Mouse (Mus musculus): ENCODE measurements around the gene Vmn1r6. TPM values are rescaled to one million over a fixed set of nuclear protein-coding genes. Genes with fewer than 3 reads are reported as not detected.
"Not testable (repeated sequence)": the region's sequence is repeated elsewhere in the genome, so short reads cannot be mapped to it uniquely, and the experiment has no call there.

Gene Vmn1r6
- not detected in 2 replicates for polyA plus RNA-seq (2015; fragmentation: Nextera tagmentation; extraction: Ambion mirVana)

DNA sequence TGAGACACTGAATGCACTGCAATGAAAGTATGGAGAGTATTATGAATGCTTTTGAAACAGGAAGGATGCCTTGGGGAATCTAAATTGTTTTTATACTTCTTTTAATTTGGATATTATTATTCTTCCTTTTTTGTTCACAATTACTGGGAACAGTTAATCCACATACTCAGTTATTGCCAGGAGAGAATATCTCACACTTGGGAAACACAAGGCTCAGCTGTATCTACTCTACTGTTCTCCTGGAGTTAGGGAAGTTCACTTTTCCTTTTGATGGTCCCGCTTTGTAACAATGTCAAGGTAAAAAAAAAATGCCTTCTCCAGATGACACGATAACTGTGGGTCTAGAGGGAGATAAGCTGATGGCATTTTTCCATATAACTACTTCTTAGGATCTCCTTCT is at the start of gene Vmn1r6:
TSS of gene Vmn1r6 (plus strand) at position 301 of the 400 bp plus-strand sequence.
- no peaks in the 10 kb centered on the region for H3K4me1 ChIP-seq (ENCODE audit: control insufficient read depth, insufficient read depth, low read length)
- ATAC-seq: no peak
- H3K9me3 ChIP-seq (replicated peaks; ENCODE audit: control insufficient read depth, low read length, poor library complexity, severe bottlenecking): no peaks in the 10 kb centered on the region
- no peak within 1 kb of the TSS for H3K27ac ChIP-seq (ENCODE audit: low read length)
- H3K27me3 ChIP-seq (ENCODE audit: control insufficient read depth, insufficient read depth, low read depth, low read length): no peaks in the 10 kb centered on the region
- no peak within 1 kb of the TSS for H3K4me3 ChIP-seq (ENCODE audit: low read depth, low read length)
- WGBS: 86% methylated on average over 2 of the region's 2 CpGs
- no peaks in the 10 kb centered on the region for H3K36me3 ChIP-seq (ENCODE audit: control insufficient read depth, insufficient read depth, low read length)
- H3K4me2 ChIP-seq (ENCODE audit: low read length): no peak within 1 kb of the TSS
- H3K9ac ChIP-seq (ENCODE audit: low read depth, low read length): no peak within 1 kb of the TSS

DNA sequence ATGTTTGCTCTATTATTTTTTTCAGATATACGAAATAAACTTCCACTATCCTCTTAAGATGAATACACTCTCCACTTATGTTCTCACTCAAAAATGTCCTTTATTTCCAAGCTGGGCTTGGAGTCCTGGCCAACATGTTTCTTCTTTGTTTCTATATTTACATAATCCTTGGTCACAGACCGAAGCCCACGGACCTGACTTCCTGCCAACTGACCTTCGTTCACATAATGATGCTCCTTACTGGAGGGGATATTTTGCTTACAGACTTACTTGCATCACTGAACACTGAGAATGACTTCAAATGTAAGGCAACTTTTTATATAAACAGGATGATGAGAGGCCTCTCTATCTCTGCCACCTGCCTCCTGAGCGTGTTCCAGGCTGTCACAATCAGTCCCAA is 40.6 kb upstream of the Vmn1r6 start:
- no peaks in the 10 kb centered on the region for H3K36me3 ChIP-seq (ENCODE audit: control insufficient read depth, insufficient read depth, low read length)
- 74% methylated on average over 5 of the region's 5 CpGs for WGBS

DNA sequence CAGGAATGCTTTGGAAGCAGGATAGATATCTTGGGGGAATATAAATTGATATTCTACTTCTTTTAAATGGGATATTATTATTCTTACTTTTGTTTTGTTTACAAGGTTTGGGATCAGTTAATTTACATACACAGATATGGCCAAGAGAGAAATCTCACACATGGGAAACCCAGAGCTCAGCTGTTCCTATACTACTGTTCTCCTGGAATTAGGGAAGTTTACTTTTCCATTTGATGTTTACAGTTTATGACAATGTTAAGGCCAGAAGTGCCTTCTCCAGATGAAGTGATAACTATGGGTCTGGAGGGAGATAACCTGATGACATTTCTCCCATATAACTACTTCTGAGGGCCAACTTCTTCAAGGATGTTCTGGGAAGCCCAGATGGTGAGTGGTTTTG is 27.1 kb upstream of the Vmn1r6 start, which contains the start of gene Vmn1r5:
TSS of gene Vmn1r5 (plus strand) at position 301 of the 400 bp plus-strand sequence.
- Histone ChIP-seq H3K36me3 (ENCODE audit: control insufficient read depth, insufficient read depth, low read length) (no peaks in the 10 kb centered on the region), H3K27ac (ENCODE audit: low read length) (no peak within 1 kb of the TSS), H3K9ac (ENCODE audit: low read depth, low read length) (no peak within 1 kb of the TSS), H3K4me1 (ENCODE audit: control insufficient read depth, insufficient read depth, low read length) (no peaks in the 10 kb centered on the region), H3K27me3 (ENCODE audit: control insufficient read depth, insufficient read depth, low read depth, low read length) (no peaks in the 10 kb centered on the region), H3K4me2 (ENCODE audit: low read length) (no peak within 1 kb of the TSS), H3K9me3 (replicated peaks; ENCODE audit: control insufficient read depth, low read length, poor library complexity, severe bottlenecking) (no peaks in the 10 kb centered on the region), H3K4me3 (ENCODE audit: low read depth, low read length) (no peak within 1 kb of the TSS)
- ATAC-seq: no peak

More for the DNA sequence above, 40.6 kb upstream of the Vmn1r6 start:
- Histone ChIP-seq H3K4me1 (ENCODE audit: control insufficient read depth, insufficient read depth, low read length) (no peaks in the 10 kb centered on the region), H3K4me3 (ENCODE audit: low read depth, low read length) (no peak overlapping the region), H3K27me3 (ENCODE audit: control insufficient read depth, insufficient read depth, low read depth, low read length) (no peaks in the 10 kb centered on the region), H3K27ac (ENCODE audit: low read length) (no peak overlapping the region), H3K9ac (ENCODE audit: low read depth, low read length) (no peak overlapping the region), H3K4me2 (ENCODE audit: low read length) (no peak overlapping the region), H3K9me3 (replicated peaks; ENCODE audit: control insufficient read depth, low read length, poor library complexity, severe bottlenecking) (no peaks in the 10 kb centered on the region)
- ATAC-seq: no peak

DNA sequence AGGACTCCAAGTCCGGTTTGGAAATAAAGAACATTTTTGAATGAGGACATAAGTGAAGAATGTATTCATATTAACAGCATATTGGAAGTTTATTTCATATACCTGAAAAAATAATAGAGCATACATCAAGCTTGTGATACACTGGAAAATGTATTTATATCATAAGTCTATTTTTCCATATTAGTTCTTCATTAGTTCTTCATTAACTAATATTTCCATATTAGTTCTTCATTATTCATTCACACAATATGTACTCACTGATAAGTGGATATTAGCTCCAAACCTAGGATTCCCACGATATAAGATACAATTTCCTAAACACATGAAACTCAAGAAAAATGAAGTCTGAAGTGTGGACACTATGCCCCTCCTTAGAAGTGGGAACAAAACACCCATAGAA is 28.2 kb downstream of the Vmn1r6 start, which contains the start of gene Vmn1r7:
TSS of gene Vmn1r7 (minus strand) at position 101 of the 400 bp plus-strand sequence.
- ATAC-seq; H3K4me2 ChIP-seq (ENCODE audit: low read length); H3K9me3 ChIP-seq (replicated peaks; ENCODE audit: control insufficient read depth, low read length, poor library complexity, severe bottlenecking); H3K36me3 ChIP-seq (ENCODE audit: control insufficient read depth, insufficient read depth, low read length); H3K4me1 ChIP-seq (ENCODE audit: control insufficient read depth, insufficient read depth, low read length); H3K27me3 ChIP-seq (ENCODE audit: control insufficient read depth, insufficient read depth, low read depth, low read length); H3K9ac ChIP-seq (ENCODE audit: low read depth, low read length); H3K27ac ChIP-seq (ENCODE audit: low read length); H3K4me3 ChIP-seq (ENCODE audit: low read depth, low read length): not testable (repeated sequence)
- 91% methylated on average over 2 of the region's 2 CpGs for WGBS

DNA sequence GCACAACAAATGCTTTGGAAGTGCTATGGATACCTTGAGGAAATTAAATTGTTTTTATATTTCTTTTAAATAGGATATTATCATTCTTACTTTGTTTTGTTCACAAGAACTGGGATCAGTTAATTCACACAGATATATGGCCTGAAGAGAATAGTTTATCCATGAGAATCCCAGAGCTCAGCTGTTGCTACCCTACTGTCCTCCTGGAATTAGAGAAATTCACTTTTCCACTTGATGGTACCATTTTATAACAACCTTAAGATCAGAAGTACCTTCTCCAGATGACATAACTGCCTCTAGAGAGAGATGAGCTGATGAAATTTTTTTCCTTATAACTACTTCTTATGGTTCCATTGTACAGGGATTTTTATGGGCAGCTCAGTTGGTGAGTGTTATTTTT is 34.9 kb downstream of the Vmn1r6 start, which contains the start of gene Vmn1r8:
TSS of gene Vmn1r8 (plus strand) at position 301 of the 400 bp plus-strand sequence.
- ATAC-seq: no peak

DNA sequence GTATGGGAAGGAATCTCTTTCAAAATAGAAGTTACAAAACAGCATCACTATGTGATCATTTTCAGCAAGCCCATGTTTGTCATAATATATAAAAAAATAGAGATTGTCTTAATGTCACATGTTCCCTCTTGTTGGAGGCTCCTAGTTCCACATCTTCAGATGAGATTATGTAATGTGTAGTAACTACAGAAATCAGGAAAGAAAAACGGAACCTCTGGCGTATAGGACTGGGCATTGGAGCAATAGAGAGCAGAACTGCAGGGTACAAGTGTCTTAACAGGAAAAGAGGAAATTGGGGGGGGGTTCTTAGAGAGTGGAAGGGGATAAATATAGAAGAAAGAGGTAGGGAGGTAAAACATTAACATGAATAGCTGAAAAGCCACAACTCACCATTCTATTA is 37.6 kb downstream of the Vmn1r6 start:
- Histone ChIP-seq H3K27ac (ENCODE audit: low read length) (no peak overlapping the region), H3K9me3 (replicated peaks; ENCODE audit: control insufficient read depth, low read length, poor library complexity, severe bottlenecking) (no peaks in the 10 kb centered on the region), H3K9ac (ENCODE audit: low read depth, low read length) (no peak overlapping the region), H3K4me1 (ENCODE audit: control insufficient read depth, insufficient read depth, low read length) (no peaks in the 10 kb centered on the region), H3K4me3 (ENCODE audit: low read depth, low read length) (no peak overlapping the region), H3K4me2 (ENCODE audit: low read length) (no peak overlapping the region), H3K36me3 (ENCODE audit: control insufficient read depth, insufficient read depth, low read length) (no peaks in the 10 kb centered on the region), H3K27me3 (ENCODE audit: control insufficient read depth, insufficient read depth, low read depth, low read length) (no peaks in the 10 kb centered on the region)
- ATAC-seq: no peak
- WGBS: 95% methylated on average over 2 of the region's 2 CpGs

More for the DNA sequence above, 34.9 kb downstream of the Vmn1r6 start, which contains the start of gene Vmn1r8:
- Histone ChIP-seq H3K4me3 (ENCODE audit: low read depth, low read length) (no peak within 1 kb of the TSS), H3K36me3 (ENCODE audit: control insufficient read depth, insufficient read depth, low read length) (no peaks in the 10 kb centered on the region), H3K27me3 (ENCODE audit: control insufficient read depth, insufficient read depth, low read depth, low read length) (no peaks in the 10 kb centered on the region), H3K4me1 (ENCODE audit: control insufficient read depth, insufficient read depth, low read length) (no peaks in the 10 kb centered on the region), H3K9me3 (replicated peaks; ENCODE audit: control insufficient read depth, low read length, poor library complexity, severe bottlenecking) (no peaks in the 10 kb centered on the region), H3K4me2 (ENCODE audit: low read length) (no peak within 1 kb of the TSS), H3K9ac (ENCODE audit: low read depth, low read length) (no peak within 1 kb of the TSS), H3K27ac (ENCODE audit: low read length) (no peak within 1 kb of the TSS)

Other genes starting within 250 kb of the Vmn1r6 start
- 23.9 and 29.4 TPM in 2 replicates for gene Kbtbd2, start 199.4 kb upstream of the Vmn1r6 start, polyA plus RNA-seq (2015; fragmentation: Nextera tagmentation; extraction: Ambion mirVana)
- gene Fkbp9, start 165.2 kb upstream of the Vmn1r6 start, polyA plus RNA-seq (2015; fragmentation: Nextera tagmentation; extraction: Ambion mirVana): 27.7 and 30.8 TPM in 2 replicates
- 181 and 186 TPM in 2 replicates for gene Nt5c3, start 73.3 kb upstream of the Vmn1r6 start, polyA plus RNA-seq (2015; fragmentation: Nextera tagmentation; extraction: Ambion mirVana)
- gene Vmn1r4, start 73.2 kb upstream of the Vmn1r6 start, polyA plus RNA-seq (2015; fragmentation: Nextera tagmentation; extraction: Ambion mirVana): 0.76 and 0.92 TPM in 2 replicates
- not detected in 2 replicates for gene Vmn1r5, start 27.0 kb upstream of the Vmn1r6 start, polyA plus RNA-seq (2015; fragmentation: Nextera tagmentation; extraction: Ambion mirVana)
- gene Vmn1r7, start 28.1 kb downstream of the Vmn1r6 start, polyA plus RNA-seq (2015; fragmentation: Nextera tagmentation; extraction: Ambion mirVana): not detected in 2 replicates
- not detected in 2 replicates for gene Vmn1r8, start 35.0 kb downstream of the Vmn1r6 start, polyA plus RNA-seq (2015; fragmentation: Nextera tagmentation; extraction: Ambion mirVana)
- not detected in 2 replicates for gene Vmn1r9, start 69.5 kb downstream of the Vmn1r6 start, polyA plus RNA-seq (2015; fragmentation: Nextera tagmentation; extraction: Ambion mirVana)
- not detected in 2 replicates for gene Vmn1r10, start 112.2 kb downstream of the Vmn1r6 start, polyA plus RNA-seq (2015; fragmentation: Nextera tagmentation; extraction: Ambion mirVana)
- gene Vmn1r11, start 136.2 kb downstream of the Vmn1r6 start, polyA plus RNA-seq (2015; fragmentation: Nextera tagmentation; extraction: Ambion mirVana): not detected in 2 replicates
- gene Vmn1r12, start 159.7 kb downstream of the Vmn1r6 start, polyA plus RNA-seq (2015; fragmentation: Nextera tagmentation; extraction: Ambion mirVana): not detected in 2 replicates
- gene Vmn1r13, start 206.0 kb downstream of the Vmn1r6 start, polyA plus RNA-seq (2015; fragmentation: Nextera tagmentation; extraction: Ambion mirVana): not detected in 2 replicates
- not detected in 2 replicates for gene Vmn1r14, start 234.4 kb downstream of the Vmn1r6 start, polyA plus RNA-seq (2015; fragmentation: Nextera tagmentation; extraction: Ambion mirVana)

Data from midbrain, embryonic 16.5 days (tissue).